Mouse (Mus musculus) G1E (cell line): ENCODE results near the gene Ccnk.

ENCODE experiments used
- CTCF ChIP-seq: IDR thresholded peaks from 2 replicates; pipeline ENCODE4 v1.5.1; 2012; ENCODE audit warnings: low read depth, low read length, inconsistent platforms, mixed read lengths
- POLR2AphosphoS5 ChIP-seq: IDR thresholded peaks from 2 replicates; pipeline ENCODE4 v1.6.1; 2012; ENCODE audit warnings: low read depth, low read length, inconsistent platforms; ENCODE audit not compliant: insufficient replicate concordance

DNA sequence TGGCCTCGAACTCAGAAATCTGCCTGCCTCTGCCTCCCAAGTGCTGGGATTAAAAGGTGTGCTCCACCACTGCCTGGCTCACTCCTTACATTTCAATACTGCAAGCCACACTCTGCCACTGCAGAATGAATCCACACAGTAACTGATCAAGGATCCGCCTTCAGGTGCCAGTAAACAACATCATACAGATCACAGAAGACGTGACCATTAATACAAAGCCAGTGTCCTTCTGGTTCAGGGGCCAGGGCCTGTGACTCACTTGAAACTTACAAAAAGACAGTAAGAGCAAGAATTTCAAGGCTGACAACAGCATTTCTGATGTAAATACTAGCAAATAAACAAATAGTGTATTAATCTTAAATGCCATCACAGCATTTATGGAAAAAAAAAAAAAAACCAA lies 34.2 kb upstream of the Ccnk start:
- TF ChIP-seq CTCF, result no peak
- no peak for TF ChIP-seq POLR2AphosphoS5
